Mouse (Mus musculus) megakaryocyte, embryonic 14.5 days (primary cell): ENCODE measurements at regions not wholly inside any gene's neighbourhood (a gene's known extent, or its start where the extent isn't known, plus 50 kb on each side); places are given as distances from the start of the nearest gene placed in this dataset.

Source experiments
- FLI1 ChIP-seq: IDR thresholded peaks from 2 replicates; pipeline ENCODE4 v1.6.1; 2012; ENCODE audit warnings: low read length, inconsistent platforms, mixed read lengths
- GATA1 ChIP-seq: IDR thresholded peaks from 3 replicates; pipeline ENCODE4 v1.6.1; 2012; ENCODE audit warnings: mixed read lengths, low read length, inconsistent platforms, borderline replicate concordance

- TF ChIP-seq FLI1: no peak
- TF ChIP-seq GATA1: no peak
Observed at GRCm38 (mm10) chr17:84895526-84895925, 61.0 kb upstream of the Ppm1b start.
